Mouse (Mus musculus) lung, postnatal 0 days (tissue): ENCODE results near the gene Parp14. TPM values are rescaled to one million over a fixed set of nuclear protein-coding genes. Genes with fewer than 3 reads are reported as not detected.

Experiments used
- ATAC-seq: fragments of 200-750 bp; cut with Nextera tagmentation; 2 replicates; pipeline ENCODE4 v1.8.0; 2017; ENCODE audit warnings: moderate library complexity
- DNase-seq: peaks from one replicate; pipeline ENCODE4 v3.0.0-alpha.2; 2016; ENCODE audit warnings: low spot score
- H3K27ac ChIP-seq: fragments of 300-500 bp; sonication (generic); 2 replicates; pipeline ENCODE4 v1.5.1; 2014; ENCODE audit warnings: antibody characterized with exemption, mild to moderate bottlenecking, low read length, mixed read lengths
- H3K27me3 ChIP-seq: fragments of 300-500 bp; sonication (generic); replicated peaks from 2 replicates; pipeline ENCODE4 v1.6.1; 2014; ENCODE audit warnings: low read length, mixed read lengths; ENCODE audit not compliant: insufficient read depth
- H3K36me3 ChIP-seq: fragments of 300-500 bp; sonication (generic); 2 replicates; pipeline ENCODE4 v1.6.1; 2014; ENCODE audit warnings: low read length, mixed read lengths; ENCODE audit not compliant: insufficient read depth
- H3K4me1 ChIP-seq: fragments of 300-500 bp; sonication (generic); 2 replicates; pipeline ENCODE4 v1.6.1; 2014; ENCODE audit warnings: antibody characterized with exemption, low read depth, low read length, mixed read lengths; ENCODE audit not compliant: insufficient read depth
- H3K4me2 ChIP-seq: fragments of 300-500 bp; sonication (generic); replicated peaks from 2 replicates; pipeline ENCODE4 v1.6.1; 2014; ENCODE audit warnings: low read depth, mild to moderate bottlenecking, low read length, moderate library complexity, mixed read lengths
- H3K4me3 ChIP-seq: fragments of 300-500 bp; sonication (generic); 2 replicates; pipeline ENCODE4 v1.5.1; 2014; ENCODE audit warnings: low read depth, low read length
- H3K9ac ChIP-seq: fragments of 300-500 bp; sonication (generic); replicated peaks from 2 replicates; pipeline ENCODE4 v1.6.1; 2014; ENCODE audit warnings: low read depth, mild to moderate bottlenecking
- H3K9me3 ChIP-seq: fragments of 300-500 bp; sonication (generic); 2 replicates; pipeline ENCODE4 v1.6.1; 2016; ENCODE audit warnings: low read length, mixed read lengths
- CTCF ChIP-seq: IDR thresholded peaks from 2 replicates; pipeline ENCODE4 v1.5.1; 2016; ENCODE audit warnings: antibody characterized with exemption, mild to moderate bottlenecking
- EP300 ChIP-seq: IDR thresholded peaks from 2 replicates; pipeline ENCODE4 v1.6.1; 2016; ENCODE audit warnings: antibody characterized with exemption, mild to moderate bottlenecking, control low read depth
- WGBS: fragments of 180-500 bp; shearing (Covaris S2); extraction: QIAGEN DNeasy Blood & Tissue Kit; methylation state at CpG from one replicate; pipeline ENCODE4 v1.1.7; 2014; 5-methylcytosine and 5-hydroxymethylcytosine counted together
- polyA plus RNA-seq: library from polyadenylated mRNA; unstranded; fragments of >200 nt; fragmentation: Nextera tagmentation; extraction: Ambion mirVana; gene quantifications from 2 replicates; pipeline ENCODE4 v1.2.1, GENCODE M21; 2015

Parp14 gene
- polyA plus RNA-seq, 1 experiment from 2014 or later: 2.9 TPM

DNA sequence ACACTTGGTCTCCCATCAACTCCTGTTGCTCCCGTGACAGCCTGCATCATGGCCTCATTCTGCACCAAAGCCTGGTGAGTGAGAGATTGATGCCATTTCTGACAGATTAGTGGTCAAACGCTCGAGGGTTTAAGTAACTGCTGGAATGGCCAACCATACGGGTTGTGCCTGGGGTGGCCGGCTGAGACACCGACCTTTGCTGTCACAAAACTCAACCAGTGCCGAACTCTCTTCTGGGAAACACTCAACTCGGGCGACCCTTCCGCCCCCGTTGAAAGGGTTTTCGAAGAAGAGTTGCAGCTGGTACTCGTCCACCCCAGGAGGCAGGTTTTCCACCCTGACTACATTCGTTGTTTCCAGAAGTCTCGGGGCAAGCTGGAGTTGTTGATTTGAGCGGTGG is 11.1 kb downstream of the Parp14 start:
- H3K27ac ChIP-seq: no peak overlapping the region
- no peak overlapping the region for H3K4me2 ChIP-seq
- H3K4me1 ChIP-seq: no peaks in the 10 kb centered on the region
- DNase-seq: peak; percentile 24
- H3K27me3 ChIP-seq: no peaks in the 10 kb centered on the region
- TF ChIP-seq EP300: no peak
- TF ChIP-seq CTCF: no peak
- WGBS: 45% methylated on average over 16 of the region's 16 CpGs
- H3K4me3 ChIP-seq: no peak overlapping the region
- ATAC-seq: peak; percentile 41
- H3K9me3 ChIP-seq: no peaks in the 10 kb centered on the region
- no peak overlapping the region for H3K9ac ChIP-seq
- H3K36me3 ChIP-seq: peaks cover 17% of the 10 kb centered on the region; the same call in 1 of the 2 replicates

DNA sequence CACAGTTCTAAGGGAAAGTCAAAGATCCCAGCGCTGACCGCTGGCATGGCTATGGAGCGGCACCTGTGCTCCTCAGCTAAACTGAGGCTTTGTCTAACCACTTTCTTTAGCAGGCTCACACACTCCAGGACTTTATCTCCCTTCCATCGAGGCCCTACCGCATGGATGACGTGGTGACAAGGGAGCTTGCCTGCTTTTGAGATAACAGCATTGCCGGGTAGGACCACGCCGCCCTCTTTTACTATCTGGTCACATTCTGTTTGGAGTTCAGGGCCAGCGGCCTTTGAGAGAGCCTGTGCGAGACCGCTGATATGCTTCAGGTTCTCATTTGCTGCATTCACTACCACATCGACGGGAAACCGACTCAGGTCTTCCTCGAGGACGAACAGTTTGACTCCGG is 14.6 kb downstream of the Parp14 start:
- Histone ChIP-seq H3K36me3 (0 out of 2 replicates have a peak, but pooled peaks cover 6% of the 10 kb centered on the region), H3K9me3 (no peaks in the 10 kb centered on the region), H3K9ac (no peak overlapping the region), H3K4me2 (no peak overlapping the region), H3K4me3 (no peak overlapping the region), H3K4me1 (no peaks in the 10 kb centered on the region), H3K27ac (no peak overlapping the region), H3K27me3 (no peaks in the 10 kb centered on the region)
- WGBS: 82% methylated on average over 18 of the region's 18 CpGs
- ATAC-seq (no peak), DNase-seq (no peak)
- no peak for TF ChIP-seq CTCF
- TF ChIP-seq EP300: no peak

DNA sequence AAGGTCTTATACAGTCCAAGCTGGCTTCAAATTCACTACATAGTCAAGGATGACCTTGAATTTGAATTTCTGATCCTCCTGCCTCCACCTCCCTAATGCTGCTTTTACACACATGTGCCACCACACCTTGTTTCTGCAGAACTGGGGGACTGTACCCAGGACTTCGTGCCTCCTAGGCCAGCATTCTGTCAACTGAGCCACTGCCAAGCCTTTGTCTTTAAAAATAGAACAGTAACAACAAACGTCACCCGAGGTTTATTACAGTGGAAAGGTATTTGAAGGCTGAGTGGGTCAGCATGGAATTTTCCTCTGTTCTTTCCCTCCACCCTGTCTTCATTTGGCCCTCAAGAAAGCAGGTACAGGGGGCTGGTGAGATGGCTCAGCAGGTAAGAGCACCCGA is 15.5 kb downstream of the Parp14 start:
- DNase-seq: no peak
- Histone ChIP-seq H3K4me3 (no peak overlapping the region), H3K4me1 (no peaks in the 10 kb centered on the region), H3K4me2 (no peak overlapping the region), H3K27ac (no peak overlapping the region), H3K27me3 (no peaks in the 10 kb centered on the region), H3K9ac (no peak overlapping the region), H3K9me3 (no peaks in the 10 kb centered on the region), H3K36me3 (0 out of 2 replicates have a peak, but pooled peaks cover 6% of the 10 kb centered on the region)
- no peak for ATAC-seq
- 69% methylated on average over 4 of the region's 4 CpGs for WGBS
- TF ChIP-seq EP300 (no peak), CTCF (no peak)

DNA sequence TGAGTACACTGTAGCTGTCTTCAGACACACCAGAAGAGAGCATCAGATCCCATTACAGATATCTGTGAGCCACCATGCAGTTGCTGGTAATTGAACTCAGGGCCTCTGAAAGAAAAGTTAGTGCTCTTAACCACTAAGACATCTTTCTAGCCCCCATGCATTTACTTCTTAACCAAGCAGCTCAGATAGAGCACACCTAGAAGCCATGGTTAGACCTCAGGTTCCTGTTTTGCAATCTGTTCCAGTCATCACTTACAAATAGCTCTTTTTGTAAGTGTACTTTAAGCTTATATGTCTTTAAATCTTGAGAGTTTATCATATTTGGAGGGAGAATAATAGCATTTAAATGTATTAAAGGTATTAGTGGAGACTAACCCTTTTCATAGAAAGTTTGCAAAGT is 24.2 kb downstream of the Parp14 start:
- Histone ChIP-seq H3K4me2 (no peak overlapping the region), H3K36me3 (0 out of 2 replicates have a peak, but pooled peaks cover 4% of the 10 kb centered on the region), H3K27ac (no peak overlapping the region), H3K4me1 (no peaks in the 10 kb centered on the region), H3K9ac (no peak overlapping the region), H3K27me3 (no peaks in the 10 kb centered on the region), H3K4me3 (no peak overlapping the region), H3K9me3 (no peaks in the 10 kb centered on the region)
- TF ChIP-seq EP300 (no peak), CTCF (no peak)
- DNase-seq (no peak), ATAC-seq (no peak)

DNA sequence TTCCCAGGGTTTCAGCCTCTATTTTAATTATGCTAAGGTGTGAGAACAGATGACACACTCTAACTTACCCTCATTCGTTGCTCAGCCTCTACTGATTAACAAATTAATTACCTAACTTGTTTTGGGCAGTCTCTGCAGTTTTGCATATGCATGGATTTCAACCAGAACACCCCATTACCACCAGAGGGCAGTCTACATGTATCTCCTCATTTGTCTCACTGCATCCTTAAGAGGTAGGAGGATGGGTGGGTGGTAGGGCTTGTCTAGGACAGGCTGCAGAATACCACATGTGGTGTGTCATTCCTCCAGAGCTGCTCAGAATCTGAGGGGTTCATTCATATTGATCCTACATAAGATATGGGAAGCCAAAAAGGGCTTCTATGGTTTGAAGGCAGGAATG is 31.7 kb downstream of the Parp14 start:
- ATAC-seq: no peak
- peak; percentile 49 for DNase-seq
- no peaks in the 10 kb centered on the region for H3K36me3 ChIP-seq
- H3K9ac ChIP-seq: no peak overlapping the region
- no peak overlapping the region for H3K27ac ChIP-seq
- no peaks in the 10 kb centered on the region for H3K4me1 ChIP-seq
- no peaks in the 10 kb centered on the region for H3K27me3 ChIP-seq
- H3K4me2 ChIP-seq: no peak overlapping the region
- WGBS: 15% methylated on average over 1 of the region's 1 CpGs
- no peaks in the 10 kb centered on the region for H3K9me3 ChIP-seq
- H3K4me3 ChIP-seq: no peak overlapping the region
- TF ChIP-seq CTCF (peak; percentile 79), EP300 (no peak)

DNA sequence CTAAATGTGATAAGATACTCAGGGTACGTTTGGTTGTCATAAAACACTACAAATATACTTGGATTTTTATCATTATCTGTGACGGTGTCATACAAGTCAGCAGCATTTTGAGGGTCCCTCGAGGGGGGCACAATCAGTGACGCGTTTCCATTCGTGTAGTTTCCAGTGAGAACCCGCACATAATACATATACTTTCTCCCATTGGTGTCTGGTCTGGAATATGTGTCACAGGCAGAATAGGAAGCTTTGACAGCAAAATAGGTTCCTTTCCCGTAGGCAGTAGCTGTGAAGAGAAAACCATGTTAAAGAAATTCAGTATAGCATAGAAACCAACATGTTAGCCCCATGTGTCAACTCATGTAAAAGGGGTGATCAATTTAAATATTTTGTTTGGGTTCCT is 36.7 kb downstream of the Parp14 start:
- Histone ChIP-seq H3K27me3 (no peaks in the 10 kb centered on the region), H3K9ac (no peak overlapping the region), H3K4me2 (no peak overlapping the region), H3K9me3 (no peaks in the 10 kb centered on the region), H3K4me1 (no peaks in the 10 kb centered on the region), H3K27ac (no peak overlapping the region), H3K4me3 (no peak overlapping the region), H3K36me3 (no peaks in the 10 kb centered on the region)
- WGBS: 84% methylated on average over 8 of the region's 8 CpGs
- no peak for TF ChIP-seq CTCF
- TF ChIP-seq EP300: no peak
- DNase-seq: no peak
- no peak for ATAC-seq

DNA sequence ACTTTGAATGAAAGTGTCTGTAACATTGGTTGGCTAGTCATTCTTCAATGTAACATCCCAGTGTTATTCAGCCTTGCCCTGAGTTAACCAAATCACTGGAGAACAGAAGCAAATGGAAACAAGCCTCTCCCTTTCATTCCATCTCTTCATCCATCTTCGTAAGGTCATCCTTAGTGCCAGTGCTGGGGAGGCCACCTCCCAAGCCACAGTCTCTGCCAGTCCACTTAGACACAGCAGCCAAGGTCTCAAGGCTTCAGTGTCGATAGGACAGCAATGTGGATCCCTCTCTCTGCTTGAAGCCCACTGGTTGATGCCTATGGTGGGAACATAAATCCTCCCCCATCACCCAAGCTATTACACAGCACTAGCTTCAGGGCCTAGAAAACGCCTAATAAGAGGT is 38.4 kb downstream of the Parp14 start:
- H3K4me3 ChIP-seq: no peak overlapping the region
- no peak overlapping the region for H3K27ac ChIP-seq
- H3K4me1 ChIP-seq: no peaks in the 10 kb centered on the region
- H3K9ac ChIP-seq: no peak overlapping the region
- no peaks in the 10 kb centered on the region for H3K27me3 ChIP-seq
- no peaks in the 10 kb centered on the region for H3K36me3 ChIP-seq
- no peaks in the 10 kb centered on the region for H3K9me3 ChIP-seq
- H3K4me2 ChIP-seq: no peak overlapping the region
- DNase-seq: no peak
- TF ChIP-seq EP300 (no peak), CTCF (no peak)
- ATAC-seq: no peak
- 77% methylated on average over 3 of the region's 3 CpGs for WGBS
